Mouse (Mus musculus): ENCODE data around the gene Soat2. TPM values are rescaled to one million over a fixed set of nuclear protein-coding genes. Genes with fewer than 3 reads are reported as not detected.
A peak's percentile ranks its signal among the peaks of the same experiment; 100 is the strongest.

Soat2 gene
- total and polyA plus RNA-seq, 3 experiments = 0.28 to 10.4 (median 0.56) TPM

DNA sequence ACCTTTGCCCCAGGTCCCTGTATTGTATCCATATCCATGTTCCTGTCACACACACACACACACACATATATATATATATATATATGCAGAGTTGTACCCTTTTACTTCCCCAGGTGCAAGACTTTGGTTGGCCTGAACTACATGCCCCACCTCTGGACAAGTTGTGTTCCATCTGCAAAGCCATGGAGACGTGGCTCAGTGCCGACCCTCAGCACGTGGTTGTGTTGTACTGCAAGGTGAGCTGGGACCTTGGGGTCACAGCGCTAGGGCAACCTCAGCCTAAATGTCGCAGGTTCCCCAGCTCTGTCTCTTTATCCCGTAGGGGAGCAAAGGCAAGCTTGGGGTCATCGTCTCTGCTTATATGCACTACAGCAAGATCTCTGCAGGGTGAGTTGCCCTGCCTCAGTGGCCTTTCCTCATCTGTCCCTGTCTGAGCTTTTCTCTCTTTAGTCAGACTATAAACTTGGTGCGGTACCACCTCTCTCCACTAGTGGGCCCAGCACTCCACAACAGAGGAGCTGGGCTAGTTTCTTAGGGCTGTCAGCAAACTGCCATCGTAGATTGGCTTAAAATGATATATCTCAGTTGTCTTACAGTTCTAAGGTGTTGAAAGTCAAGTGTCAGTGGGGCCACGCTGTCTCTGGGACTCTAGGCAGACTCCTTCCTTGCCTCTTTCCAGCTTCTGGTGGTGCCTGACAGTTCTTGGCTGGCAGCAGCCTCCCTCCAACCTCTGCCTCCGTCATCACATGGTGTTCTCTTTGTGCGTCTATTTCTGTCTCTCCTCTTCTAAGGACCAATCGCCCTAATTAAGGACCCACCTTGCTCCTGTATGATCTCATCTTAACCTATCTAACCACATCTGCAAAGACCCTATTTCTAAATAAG lies 42.4 kb upstream of the Soat2 start:
- in situ Hi-C loops (cut with MboI; ENCODE audit: low pct_ligation_motif_present, low pct_unique_long_range_greater_than_20kb, low sequenced_read_pairs) (no loop called here), dilution Hi-C loops (cut with MboI; ENCODE audit: extremely low pct_ligation_motif_present, extremely low pct_unique_long_range_greater_than_20kb, low sequenced_read_pairs) (no loop called here)
- no peak for TF ChIP-seq ZKSCAN1 (IDR thresholded peaks at IDR 0.05; ENCODE audit: borderline replicate concordance, low read depth, low read length)
- no peak for TF ChIP-seq JUN (IDR thresholded peaks at IDR 0.05; ENCODE audit: insufficient read depth, low read depth, low read length)
- no peak for TF ChIP-seq ELF1 (IDR thresholded peaks at IDR 0.05; ENCODE audit: low read depth, low read length)
- TF ChIP-seq USF2 (conservative IDR thresholded peaks at IDR 0.05; ENCODE audit: low read depth, low read length) = no peak
- no peak for TF ChIP-seq MAFK (IDR thresholded peaks at IDR 0.05; ENCODE audit: insufficient replicate concordance, low read length)
- TF ChIP-seq NELFE (IDR thresholded peaks at IDR 0.05; ENCODE audit: low read depth, low read length) = peak; percentile 26; the same call in 1 of the 2 replicates
- TF ChIP-seq CTCF (conservative IDR thresholded peaks at IDR 0.05 in 1 of 2, IDR thresholded peaks at IDR 0.05 in 1 of 2; ENCODE audit: low read depth in 2 of 2, low read length in 2 of 2) = peak; percentile 87 to 95
- no peak for TF ChIP-seq PAX5 (IDR thresholded peaks at IDR 0.05; ENCODE audit: low read length)
- no peak for TF ChIP-seq CHD1 (IDR thresholded peaks at IDR 0.05; ENCODE audit: low read depth, low read length)
- TF ChIP-seq RAD21 (IDR thresholded peaks at IDR 0.05; ENCODE audit: low read depth, low read length) = peak; percentile 60
- TF ChIP-seq MAX (IDR thresholded peaks at IDR 0.05; ENCODE audit: low read length) = no peak
- no peak for TF ChIP-seq RCOR1 (conservative IDR thresholded peaks at IDR 0.05; ENCODE audit: low read depth, low read length)
- no peak for TF ChIP-seq UBTF (IDR thresholded peaks at IDR 0.05; ENCODE audit: low read depth, low read length)
- TF ChIP-seq ZC3H11A (IDR thresholded peaks at IDR 0.05; ENCODE audit: low read depth, low read length) = no peak
- TF ChIP-seq MXI1 (IDR thresholded peaks at IDR 0.05; ENCODE audit: low read depth, low read length) = no peak; the same call in 1 of the 2 replicates
- TF ChIP-seq IRF4 (IDR thresholded peaks at IDR 0.05; ENCODE audit: low read depth, low read length) = 0 out of 2 replicates have a peak, but pooled peaks have one; percentile 26
- TF ChIP-seq USF1 (IDR thresholded peaks at IDR 0.05; ENCODE audit: low read depth, low read length) = no peak
- no peak for TF ChIP-seq TCF12 (IDR thresholded peaks at IDR 0.05; ENCODE audit: low read depth, low read length)
- no peak; the same call in 1 of the 2 replicates for TF ChIP-seq SIN3A (IDR thresholded peaks at IDR 0.05; ENCODE audit: low read length)
- no peak for TF ChIP-seq ZMIZ1 (IDR thresholded peaks at IDR 0.05; ENCODE audit: low read depth, low read length)
- TF ChIP-seq SMC3 (IDR thresholded peaks at IDR 0.05; ENCODE audit: low read depth, low read length) = peak; percentile 33
- no peak for TF ChIP-seq NRF1 (IDR thresholded peaks at IDR 0.05; ENCODE audit: low read depth, low read length)
- TF ChIP-seq MYC (IDR thresholded peaks at IDR 0.05; ENCODE audit: low read depth, low read length) = no peak
- no peak for TF ChIP-seq CHD2 (IDR thresholded peaks at IDR 0.05; ENCODE audit: low read length)
- TF ChIP-seq HCFC1 (IDR thresholded peaks at IDR 0.05; ENCODE audit: low read depth, low read length) = no peak
- DNase-seq (ENCODE audit: extremely low read depth) = peak; percentile 88
- H3K79me2 ChIP-seq (replicated peaks; ENCODE audit: control insufficient read depth, extremely low read depth, insufficient read depth, poor library complexity, severe bottlenecking) = no peaks in the 10 kb centered on the region
- H3K27ac ChIP-seq (ENCODE audit: insufficient read depth, low read depth) = no peak overlapping the region
- peak overlapping the region; percentile 77; the same call in 1 of the 2 replicates for H3K4me2 ChIP-seq (ENCODE audit: insufficient read depth, low read depth, poor library complexity, severe bottlenecking)
- no peak overlapping the region for H3K9ac ChIP-seq (ENCODE audit: insufficient read depth, low read depth)
- no peaks in the 10 kb centered on the region for H3K9me3 ChIP-seq (replicated peaks; ENCODE audit: low read length)
- H3K4me3 ChIP-seq (replicated peaks in 1 of 3; ENCODE audit: low read depth in 2 of 3, low read length in 2 of 3, poor library complexity in 1 of 3) = no peak overlapping the region
- no peaks in the 10 kb centered on the region for H3K36me3 ChIP-seq (replicated peaks in 1 of 2; ENCODE audit: control insufficient read depth in 1 of 2, insufficient read depth in 1 of 2, low read length in 1 of 2)
- peaks cover 53% of the 10 kb centered on the region for H3K27me3 ChIP-seq (replicated peaks)
- peaks cover 18 to 48% of the 10 kb centered on the region in 2 experiments for H3K4me1 ChIP-seq (ENCODE audit: control insufficient read depth in 1 of 2, insufficient read depth in 2 of 2)

Data from CH12.LX (cell line).